Mouse (Mus musculus) myocyte (in vitro differentiated cells): Measurements from ENCODE around the gene Neurl1b.
A peak's percentile ranks its signal among the peaks of the same experiment; 100 is the strongest.

Experiments
- E2F4 ChIP-seq: IDR thresholded peaks from one replicate; pipeline ENCODE4 v1.6.1; 2011; ENCODE audit warnings: mild to moderate bottlenecking, control low read depth, moderate library complexity; ENCODE audit not compliant: insufficient read depth
- MAX ChIP-seq: IDR thresholded peaks from one replicate; pipeline ENCODE4 v1.6.1; 2011; ENCODE audit warnings: low read depth, mild to moderate bottlenecking, control low read depth
- MYOD1 ChIP-seq, 3 experiments: IDR thresholded peaks; one replicate each; pipeline ENCODE4 v1.6.1; 2011; ENCODE audit warnings: control low read depth in 2 of 3, low read depth in 2 of 3, mild to moderate bottlenecking in 2 of 3, moderate library complexity in 1 of 3; ENCODE audit not compliant: insufficient read length in 2 of 3, control insufficient read depth in 1 of 3
- MYOG ChIP-seq, 3 experiments: IDR thresholded peaks; one replicate each; pipeline ENCODE4 v1.6.1; 2011; ENCODE audit warnings: control low read depth in 2 of 3, low read depth in 2 of 3, mild to moderate bottlenecking in 2 of 3; ENCODE audit not compliant: insufficient read length in 2 of 3, control insufficient read depth in 1 of 3, insufficient read depth in 1 of 3
- POLR2A ChIP-seq: IDR thresholded peaks from one replicate; pipeline ENCODE4 v1.6.1; 2011; ENCODE audit warnings: low read depth, mild to moderate bottlenecking, control low read depth, moderate library complexity; ENCODE audit not compliant: insufficient read length
- POLR2AphosphoS2 ChIP-seq: IDR thresholded peaks from one replicate; pipeline ENCODE4 v1.6.1; 2011; ENCODE audit warnings: low read depth, control low read depth; ENCODE audit not compliant: insufficient read length
- SRF ChIP-seq: IDR thresholded peaks from one replicate; pipeline ENCODE4 v1.6.1; 2011; ENCODE audit warnings: low read depth; ENCODE audit not compliant: control insufficient read depth, insufficient read length
- TCF12 ChIP-seq: IDR thresholded peaks from one replicate; pipeline ENCODE4 v1.6.1; 2011; ENCODE audit warnings: mild to moderate bottlenecking, control low read depth; ENCODE audit not compliant: poor library complexity, insufficient read depth, severe bottlenecking
- USF1 ChIP-seq: IDR thresholded peaks from one replicate; pipeline ENCODE4 v1.6.1; 2011; ENCODE audit warnings: low read depth, mild to moderate bottlenecking, control low read depth, moderate library complexity

- TF ChIP-seq POLR2A, result no peak
- TF ChIP-seq POLR2AphosphoS2, result no peak
- peak; percentile 82 for TF ChIP-seq TCF12
- TF ChIP-seq MAX, result no peak
- TF ChIP-seq MYOD1 (IDR thresholded peaks at IDR 0.05; ENCODE audit: control insufficient read depth in 1 of 3, insufficient read length in 2 of 3, low read depth in 2 of 3), result peak; percentile 79 to 97 (median 83)
- TF ChIP-seq MYOG (IDR thresholded peaks at IDR 0.05; ENCODE audit: control insufficient read depth in 1 of 3, insufficient read depth in 1 of 3, insufficient read length in 2 of 3, low read depth in 2 of 3), result peak; percentile 81 to 95 (median 94)
- no peak for TF ChIP-seq E2F4
- TF ChIP-seq USF1, result no peak
- no peak for TF ChIP-seq SRF
Observed at GRCm38 (mm10) chr17:26488711-26489403, 74.2 kb downstream of the Neurl1b start.
